18 mouse cellular contexts compared by ENCODE assay signal in the genomic region with DNA sequence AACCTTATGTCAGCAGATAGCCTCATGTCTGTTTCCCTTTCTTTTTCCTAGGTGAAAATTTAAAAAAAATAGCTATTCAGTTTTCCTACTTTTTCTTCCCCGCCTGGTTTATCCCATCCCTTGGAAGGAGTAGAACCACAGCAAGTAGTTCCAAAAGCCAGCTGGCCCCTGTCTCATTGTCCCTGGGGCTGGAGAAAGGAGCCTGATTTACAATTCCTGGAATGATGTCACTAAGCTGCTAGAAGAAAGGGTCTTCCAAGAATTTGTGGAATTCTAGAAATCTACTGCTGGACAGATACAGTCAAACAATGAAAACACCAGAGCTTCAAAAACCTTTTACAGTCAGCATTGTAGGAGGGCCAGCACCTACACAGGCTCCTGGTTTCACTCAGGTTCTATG. TPM values are rescaled to one million over a fixed set of nuclear protein-coding genes. Genes with fewer than 3 reads are reported as not detected.
A peak's percentile ranks its signal among the peaks of the same experiment; 100 is the strongest.
DNase-seq lines count a peak whose midpoint lies in the region.
"Had no signal": no experiment of that assay in that cellular context is flagged by ENCODE, and none has a peak within 500 bp of the region (broad histone marks: within the 10 kb centered on the region; RNA-seq: fewer than 3 reads in every experiment).

No protein-coding gene starts in this region.

- WGBS in heart, embryonic 10.5 days: 87% methylated on average over 1 of the region's 1 CpGs

- no peak overlapping the region for H3K4me3 ChIP-seq in heart, embryonic 10.5 days
- H3K4me3 ChIP-seq: hindbrain, embryonic 12.5 days; limb, embryonic 12.5 days; liver, embryonic 12.5 days; neural tube, embryonic 15.5 days had no signal

- peaks cover 19% of the 10 kb centered on the region for H3K4me1 ChIP-seq in heart, embryonic 10.5 days
- H3K4me1 ChIP-seq: hindbrain, embryonic 12.5 days; neural tube, embryonic 15.5 days had no signal

- no peaks in the 10 kb centered on the region for H3K9me3 ChIP-seq in heart, embryonic 10.5 days
- H3K9me3 ChIP-seq: hindbrain, embryonic 12.5 days; liver, embryonic 12.5 days; neural tube, embryonic 15.5 days had no signal

- DNase-seq in heart, adult 8-10 months (ENCODE audit: low spot score): peak; percentile 34
- DNase-seq in heart, embryonic 10.5 days (ENCODE audit: low spot score): no peak
- peak; percentile 34 for DNase-seq in urinary bladder, postnatal 14 days (ENCODE audit: low spot score)
- DNase-seq in urinary bladder, adult 18-20 months (ENCODE audit: low spot score in 2 of 2): no peak
- peak; percentile 43 for DNase-seq in gastrocnemius, postnatal 25 days
- DNase-seq in right cerebral cortex, postnatal 4 days: no peak
- no peak for DNase-seq in cerebellum, postnatal 4 days (ENCODE audit: low spot score in 2 of 2)
- DNase-seq: adrenal gland, adult 8-10 months; B cell, adult 2 months; cerebellum, adult 11 months; cerebellum, postnatal 14 days; embryo, embryonic 11 days; lung, adult 2 months; thymus, postnatal 36 days had no signal

- no peak overlapping the region for H3K27ac ChIP-seq in heart, embryonic 10.5 days
- H3K27ac ChIP-seq: hindbrain, embryonic 12.5 days; limb, embryonic 12.5 days; liver, embryonic 12.5 days; neural tube, embryonic 15.5 days had no signal

- peaks cover 3% of the 10 kb centered on the region; the same call in 1 of the 2 replicates for H3K36me3 ChIP-seq in heart, embryonic 10.5 days
- H3K36me3 ChIP-seq: hindbrain, embryonic 12.5 days; liver, embryonic 12.5 days; neural tube, embryonic 15.5 days had no signal

- H3K27me3 ChIP-seq in heart, embryonic 10.5 days (ENCODE audit: insufficient read depth, poor library complexity, severe bottlenecking): no peaks in the 10 kb centered on the region
- H3K27me3 ChIP-seq: hindbrain, embryonic 12.5 days; limb, embryonic 12.5 days; neural tube, embryonic 15.5 days had no signal

RNA-seq across cellular contexts. Expression of a gene that starts 6.8 kb away (rescaled TPM):
- total RNA-seq in heart, adult 8-10 months (2022): 1 to 10 TPM; 3.8 to 5.7 (median 4.9) TPM
- polyA plus RNA-seq in heart, embryonic 10.5 days (2016; fragmentation: Nextera tagmentation; extraction: Ambion mirVana): 20.9 and 22.8 TPM in 2 replicates
- 1 to 10 TPM; 5.2 to 5.4 TPM for total RNA-seq in gastrocnemius, postnatal 25 days (2021)

Comparison
In these comparisons a context has a peak if more than half of its experiments do, and no peak if none do; other contexts are left out.
1. DNase-seq: peak in heart, adult 8-10 months (single experiment), urinary bladder, postnatal 14 days (single experiment) and gastrocnemius, postnatal 25 days (single experiment); none in heart, embryonic 10.5 days (single experiment), urinary bladder, adult 18-20 months (0 of 2), right cerebral cortex, postnatal 4 days (single experiment) and cerebellum, postnatal 4 days (0 of 2).